Mouse (Mus musculus) urinary bladder, postnatal 14 days (tissue): ENCODE measurements at regions not wholly inside any gene's neighbourhood (a gene's known extent, or its start where the extent isn't known, plus 50 kb on each side); places are given as distances from the start of the nearest gene placed in this dataset.

Experiments
- DNase-seq: peaks from one replicate; pipeline ENCODE4 v3.0.0; 2021; ENCODE audit warnings: low spot score

DNA sequence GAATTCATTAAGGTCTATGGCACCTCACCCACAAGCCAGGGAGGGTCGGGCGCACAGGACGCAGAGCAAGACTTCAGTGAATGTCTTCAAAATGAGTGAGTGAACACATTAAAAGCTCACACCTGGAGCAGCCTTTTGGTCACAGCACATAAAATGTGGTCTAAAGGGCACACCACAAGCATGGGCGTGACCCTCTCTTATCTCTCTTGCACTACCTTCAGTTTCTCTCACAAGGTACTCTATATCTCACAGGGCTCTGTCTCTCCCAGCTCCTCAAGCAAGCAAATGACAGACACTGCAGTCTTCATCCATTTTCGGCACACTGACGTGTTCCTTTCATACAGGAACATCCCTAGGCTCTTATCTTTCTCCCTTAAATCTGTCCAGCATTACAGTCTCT is 444.0 kb downstream of the Slc16a7 start:
- no peak for DNase-seq

DNA sequence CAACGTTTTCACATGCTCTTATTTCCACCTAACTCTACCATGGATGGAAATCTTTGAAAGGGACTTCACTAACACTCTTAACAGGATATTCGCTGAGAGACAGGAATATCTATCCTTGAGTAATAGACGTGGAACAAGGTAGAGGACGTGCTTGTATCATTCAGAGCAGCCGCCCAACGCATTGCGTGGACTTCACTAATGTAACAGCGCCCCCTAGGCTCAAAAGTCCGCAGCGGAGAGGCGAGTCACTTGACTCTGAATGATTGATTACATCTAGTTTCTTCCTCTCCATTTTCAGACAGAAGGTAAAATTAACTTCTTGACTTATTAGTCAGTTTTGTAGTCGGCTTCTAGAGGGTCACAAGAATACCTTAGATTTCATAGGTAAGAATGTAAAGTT is 447.1 kb downstream of the Slc16a7 start:
- peak; percentile 5 for DNase-seq

DNA sequence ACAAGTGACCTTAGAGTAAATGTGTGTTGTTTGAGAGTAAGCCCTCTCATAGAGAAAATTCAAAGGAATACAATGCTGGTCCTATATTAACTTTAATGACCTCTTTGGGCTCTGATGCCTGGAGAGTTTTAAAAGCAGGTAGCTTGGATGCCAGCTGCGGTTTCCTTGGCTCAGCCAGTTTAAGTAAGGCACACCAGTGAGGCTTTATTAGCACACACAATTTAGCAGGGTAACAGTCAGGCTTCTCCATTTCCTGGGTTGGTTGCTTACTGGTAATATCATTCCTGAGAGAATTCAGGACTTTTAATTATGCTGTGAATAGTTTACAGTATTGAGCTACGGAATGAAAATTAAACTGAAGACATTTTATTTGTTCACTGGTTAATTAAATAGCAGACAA is 462.0 kb downstream of the Slc16a7 start:
- DNase-seq, result no peak

DNA sequence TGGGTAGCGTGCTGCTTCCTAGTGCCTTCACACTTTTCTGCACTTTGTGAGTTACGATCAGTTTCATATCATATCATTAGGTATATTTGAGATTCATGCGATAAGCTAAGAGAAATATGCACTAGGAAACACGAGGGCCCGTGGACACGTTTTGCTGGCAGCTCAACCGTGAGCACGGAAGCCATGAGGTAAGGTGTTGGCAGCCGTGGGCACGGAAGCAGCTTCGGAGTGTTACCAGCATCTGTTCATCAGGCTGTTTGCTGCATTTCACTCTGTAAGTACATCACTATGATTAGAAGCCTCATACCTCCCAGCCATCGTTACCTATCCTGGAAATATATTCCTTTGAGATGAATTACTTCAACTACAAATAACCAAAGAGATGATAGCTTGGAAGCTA is 489.2 kb downstream of the Slc16a7 start:
- DNase-seq, result no peak

DNA sequence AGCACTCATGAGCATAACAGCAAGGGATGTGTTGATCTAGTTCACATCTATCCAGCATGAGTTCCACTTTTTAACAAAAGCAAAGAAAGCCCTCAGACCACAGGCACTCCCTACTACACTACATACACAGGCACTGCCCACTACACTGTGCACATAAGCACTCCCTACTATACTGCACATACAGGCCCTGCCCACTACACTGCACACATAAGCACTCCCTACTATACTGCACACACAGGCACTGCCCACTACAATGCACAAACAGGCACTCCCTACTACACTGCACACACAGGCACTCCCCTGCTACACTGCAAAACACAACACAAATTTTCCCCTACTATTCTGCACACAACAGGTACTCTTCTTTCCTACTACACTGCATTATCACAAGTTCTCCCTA is 510.7 kb downstream of the Slc16a7 start:
- DNase-seq, result no peak

DNA sequence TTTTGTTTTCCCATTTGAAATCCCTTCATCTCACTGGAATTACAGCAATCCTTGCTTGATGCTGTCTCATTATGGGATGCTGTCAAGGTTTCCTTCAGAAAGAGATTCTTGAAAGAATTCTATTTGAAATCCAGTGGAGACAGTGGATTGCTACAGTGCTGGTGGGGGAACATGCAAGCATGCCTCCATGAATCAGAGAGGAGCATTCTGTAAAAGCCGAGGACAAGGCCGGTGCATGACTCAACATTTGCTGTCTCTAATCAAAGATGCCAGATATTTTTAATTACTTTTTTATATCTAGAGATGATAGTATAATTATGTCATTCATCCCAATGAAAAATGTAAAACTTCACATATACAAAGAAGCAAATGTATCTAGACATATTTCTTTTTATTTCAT is 511.6 kb downstream of the Slc16a7 start:
- no peak for DNase-seq

DNA sequence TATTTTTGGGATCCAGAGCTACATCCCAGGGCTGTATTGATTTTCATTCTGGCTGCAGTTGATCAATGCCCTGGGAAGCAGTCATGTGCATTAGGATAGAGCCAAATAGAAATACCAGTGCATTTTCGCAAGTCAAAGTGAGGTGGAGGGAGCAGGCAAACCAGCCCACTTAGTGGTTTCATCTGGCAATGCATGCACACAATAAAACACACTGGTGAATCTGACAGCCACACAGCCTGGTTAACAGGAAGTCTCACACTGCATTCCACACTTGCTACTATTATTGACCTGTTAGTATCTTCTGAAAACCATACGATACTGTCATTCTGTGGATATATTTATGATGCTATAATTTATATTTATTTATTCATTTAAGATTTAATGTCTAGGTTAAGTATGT is 517.1 kb downstream of the Slc16a7 start:
- no peak for DNase-seq

DNA sequence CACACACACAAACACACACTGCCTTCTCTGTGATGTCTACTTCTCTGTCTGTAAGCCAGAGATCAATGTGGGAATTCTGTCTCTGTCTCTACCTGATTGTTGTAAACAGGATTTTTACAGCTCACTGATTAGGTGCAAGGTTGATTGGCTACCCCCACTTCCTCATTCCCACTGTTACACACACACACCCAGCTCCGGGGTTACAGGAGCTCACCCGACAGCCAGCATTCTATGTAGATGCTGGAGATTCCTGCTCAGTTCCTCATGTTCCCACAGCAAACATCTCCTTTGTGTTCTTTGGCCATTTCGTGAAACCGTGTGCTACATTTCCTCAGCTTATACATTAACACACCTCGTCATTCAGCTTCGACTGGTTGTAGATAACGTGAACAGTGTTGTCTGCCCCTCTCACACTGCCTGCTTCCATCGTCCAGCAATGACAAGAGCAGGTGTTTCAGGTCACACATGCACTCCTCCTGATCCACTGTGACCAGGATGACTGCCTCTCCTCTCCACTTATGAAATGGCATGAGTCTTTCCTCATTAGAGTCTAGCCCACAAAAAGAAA is 546.6 kb downstream of the Slc16a7 start:
- DNase-seq, result no peak

DNA sequence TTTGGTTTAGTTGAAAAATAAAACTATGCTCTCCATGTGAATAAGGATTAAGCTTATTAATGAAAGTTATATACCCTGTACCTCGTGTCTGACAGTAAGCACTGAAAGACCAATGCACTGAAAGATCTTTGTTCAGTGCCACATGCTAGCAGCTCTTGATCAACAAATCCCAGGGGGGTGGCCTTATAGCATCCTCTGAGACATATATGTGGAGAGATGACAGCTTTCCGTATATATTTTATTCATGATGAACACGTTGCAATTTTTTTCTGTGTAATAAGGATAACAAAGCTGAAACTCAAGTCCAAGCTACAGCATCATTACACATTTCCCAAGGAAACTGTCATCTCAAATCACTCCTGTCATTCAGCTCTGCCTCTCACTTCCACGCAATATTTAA is 555.3 kb downstream of the Slc16a7 start:
- DNase-seq, result no peak

DNA sequence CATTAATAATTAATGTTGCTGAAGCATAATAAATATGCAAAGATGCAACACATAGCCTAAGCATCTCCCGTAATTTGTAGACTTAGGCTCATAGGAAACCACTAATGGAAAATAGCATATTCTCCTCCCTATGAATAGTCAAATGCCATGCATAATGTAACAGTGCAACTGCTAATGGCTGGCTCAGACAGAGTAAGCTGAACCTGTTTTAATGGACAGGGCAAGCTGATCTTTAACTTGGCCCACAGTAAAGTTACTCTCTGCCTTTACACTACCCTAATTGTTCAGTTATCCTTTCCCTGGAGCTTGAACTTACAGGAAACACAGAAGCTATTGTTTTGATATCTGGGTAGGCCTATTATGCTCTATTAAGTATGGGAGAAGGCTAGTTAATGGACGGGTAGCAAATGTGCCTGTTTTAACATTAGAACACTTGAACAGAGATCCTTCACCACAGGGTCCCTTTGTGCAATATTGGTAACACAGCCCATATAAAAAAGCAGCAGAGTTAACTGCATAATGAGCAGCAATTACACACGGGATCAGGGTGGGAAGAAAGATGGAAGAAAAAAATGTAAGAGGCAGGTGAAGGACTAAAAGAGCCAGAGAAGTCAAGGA is 585.2 kb downstream of the Slc16a7 start:
- DNase-seq, result no peak
